Mouse (Mus musculus) limb, embryonic 14.5 days (tissue): ENCODE measurements around the gene Coro1c. TPM values are rescaled to one million over a fixed set of nuclear protein-coding genes. Genes with fewer than 3 reads are reported as not detected.

ENCODE experiments used
- ATAC-seq: fragments of 200-750 bp; cut with Nextera tagmentation; 2 replicates; pipeline ENCODE4 v1.8.0; 2017; ENCODE audit warnings: low read depth, moderate number of reproducible peaks, moderate TSS enrichment; ENCODE audit not compliant: low FRiP score
- DNase-seq: peaks from one replicate; pipeline ENCODE4 v3.0.0-alpha.2; 2015; ENCODE audit warnings: low spot score
- H3K27ac ChIP-seq: fragments of 300-500 bp; sonication (generic); replicated peaks from 2 replicates; pipeline ENCODE4 v1.5.1; 2014; ENCODE audit warnings: low read depth, mild to moderate bottlenecking, low read length, moderate library complexity, mixed read lengths
- H3K27me3 ChIP-seq: fragments of 300-500 bp; sonication (generic); 2 replicates; pipeline ENCODE4 v1.6.1; 2014; ENCODE audit warnings: low read length, mixed read lengths; ENCODE audit not compliant: control insufficient read depth, insufficient read depth
- H3K36me3 ChIP-seq: fragments of 300-500 bp; sonication (generic); 2 replicates; pipeline ENCODE4 v1.6.1; 2014; ENCODE audit warnings: mild to moderate bottlenecking, low read length, moderate library complexity, mixed read lengths; ENCODE audit not compliant: control insufficient read depth, insufficient read depth
- H3K4me1 ChIP-seq: fragments of 300-500 bp; sonication (generic); 2 replicates; pipeline ENCODE4 v1.6.1; 2014; ENCODE audit warnings: antibody characterized with exemption, low read length, mixed read lengths; ENCODE audit not compliant: control insufficient read depth, insufficient read depth
- H3K4me2 ChIP-seq: fragments of 300-500 bp; sonication (generic); replicated peaks from 2 replicates; pipeline ENCODE4 v1.6.1; 2014; ENCODE audit warnings: low read depth, mild to moderate bottlenecking, low read length, moderate library complexity; ENCODE audit not compliant: severe bottlenecking
- H3K4me3 ChIP-seq: fragments of 300-500 bp; sonication (generic); replicated peaks from 2 replicates; pipeline ENCODE4 v1.5.1; 2014; ENCODE audit warnings: low read length
- H3K9ac ChIP-seq: fragments of 300-500 bp; sonication (generic); 2 replicates; pipeline ENCODE4 v1.6.1; 2014; ENCODE audit warnings: mild to moderate bottlenecking, low read depth, low read length, moderate library complexity; ENCODE audit not compliant: severe bottlenecking
- H3K9me3 ChIP-seq: fragments of 300-500 bp; sonication (generic); 2 replicates; pipeline ENCODE4 v1.6.1; 2016; ENCODE audit warnings: low read length; ENCODE audit not compliant: control insufficient read depth
- POLR2A ChIP-seq: fragments of 200-500 bp; IDR thresholded peaks from 2 replicates; pipeline ENCODE4 v1.8.0; 2012; ENCODE audit warnings: inconsistent platforms, mild to moderate bottlenecking, moderate library complexity, borderline replicate concordance; ENCODE audit not compliant: insufficient read depth, insufficient read length; ENCODE audit errors: extremely low read depth
- WGBS: fragments of 180-500 bp; shearing (Covaris S2); extraction: QIAGEN DNeasy Blood & Tissue Kit; methylation state at CpG from one replicate; pipeline ENCODE4 v1.1.7; 2014; 5-methylcytosine and 5-hydroxymethylcytosine counted together
- polyA plus RNA-seq, 2 experiments: library from polyadenylated mRNA; depleted of rRNA in 1 of 2; stranded (reverse) in 1 of 2; unstranded in 1 of 2; fragments of >200 nt; fragmentation: Nextera tagmentation in 1 of 2; extraction: Ambion mirVana in 1 of 2; gene quantifications; 2 replicates each; pipeline versions ENCODE4 v1.2.1 to v1.2.3; 2012 to 2014

The Coro1c gene
- polyA plus RNA-seq, 2 experiments = 68.9 to 92.4 TPM

- Histone ChIP-seq H3K4me1 (no peaks in the 10 kb centered on the region; the same call in 1 of the 2 replicates), H3K9ac (no peak overlapping the region), H3K4me2 (no peak overlapping the region), H3K36me3 (peaks cover 60% of the 10 kb centered on the region), H3K4me3 (no peak overlapping the region), H3K27me3 (no peaks in the 10 kb centered on the region), H3K9me3 (no peaks in the 10 kb centered on the region), H3K27ac (no peak overlapping the region)
- no peak for DNase-seq
- no peak for ATAC-seq
- WGBS = 71% methylated on average over 8 of the region's 8 CpGs
- TF ChIP-seq POLR2A = no peak
These were observed 57.8 kb downstream of the Coro1c start for GRCm38 (mm10) chr5:113850680-113851230.

GRCm38 (mm10) chr5:113847636-113848035 lies 60.9 kb downstream of the Coro1c start:
- no peak for TF ChIP-seq POLR2A
- no peak overlapping the region for H3K27ac ChIP-seq
- no peak for DNase-seq
- whole genome bisulfite sequencing = 91% methylated on average over 9 of the region's 9 CpGs
- H3K9me3 ChIP-seq = no peaks in the 10 kb centered on the region
- H3K27me3 ChIP-seq = no peaks in the 10 kb centered on the region
- no peak for ATAC-seq
- no peak overlapping the region for H3K4me3 ChIP-seq
- peaks cover 82% of the 10 kb centered on the region for H3K36me3 ChIP-seq
- no peak overlapping the region for H3K9ac ChIP-seq
- no peaks in the 10 kb centered on the region for H3K4me1 ChIP-seq
- H3K4me2 ChIP-seq = no peak overlapping the region

DNA sequence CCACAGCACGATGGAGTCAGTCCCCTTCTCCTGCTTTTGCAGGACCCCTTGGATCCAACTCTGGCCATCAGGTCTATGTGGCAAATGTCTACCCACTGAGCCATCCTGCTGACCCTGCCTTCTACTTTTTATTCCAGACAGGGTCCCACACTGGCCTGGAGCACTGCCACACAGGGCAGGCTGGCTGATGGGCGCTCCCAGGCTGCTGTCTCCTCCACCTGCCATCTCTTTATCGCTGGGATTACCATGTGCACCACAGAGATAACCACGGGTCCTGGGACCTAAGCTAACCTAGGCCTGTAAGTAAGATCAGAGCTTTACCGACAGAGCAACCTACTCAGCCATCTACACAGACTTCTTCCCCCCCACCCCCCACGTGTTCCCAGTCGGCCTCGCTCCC lies 61.9 kb downstream of the Coro1c start:
- peaks cover 80% of the 10 kb centered on the region for H3K36me3 ChIP-seq
- no peak overlapping the region for H3K4me3 ChIP-seq
- H3K27me3 ChIP-seq = no peaks in the 10 kb centered on the region
- no peaks in the 10 kb centered on the region for H3K4me1 ChIP-seq
- DNase-seq = no peak
- no peak for TF ChIP-seq POLR2A
- H3K27ac ChIP-seq = no peak overlapping the region
- WGBS = 91% methylated on average over 8 of the region's 8 CpGs
- ATAC-seq = no peak
- H3K9me3 ChIP-seq = no peaks in the 10 kb centered on the region
- H3K9ac ChIP-seq = no peak overlapping the region
- no peak overlapping the region for H3K4me2 ChIP-seq

- H3K27ac ChIP-seq = no peak overlapping the region
- no peak overlapping the region for H3K4me2 ChIP-seq
- no peaks in the 10 kb centered on the region for H3K9me3 ChIP-seq
- peaks cover 70% of the 10 kb centered on the region for H3K36me3 ChIP-seq
- H3K4me3 ChIP-seq = no peak overlapping the region
- H3K4me1 ChIP-seq = no peaks in the 10 kb centered on the region
- TF ChIP-seq POLR2A = no peak
- no peaks in the 10 kb centered on the region for H3K27me3 ChIP-seq
- DNase-seq (no peak), ATAC-seq (no peak)
- WGBS = 90% methylated on average over 8 of the region's 8 CpGs
- H3K9ac ChIP-seq = no peak overlapping the region
These were observed 62.9 kb downstream of the Coro1c start for GRCm38 (mm10) chr5:113845627-113846026.

DNA sequence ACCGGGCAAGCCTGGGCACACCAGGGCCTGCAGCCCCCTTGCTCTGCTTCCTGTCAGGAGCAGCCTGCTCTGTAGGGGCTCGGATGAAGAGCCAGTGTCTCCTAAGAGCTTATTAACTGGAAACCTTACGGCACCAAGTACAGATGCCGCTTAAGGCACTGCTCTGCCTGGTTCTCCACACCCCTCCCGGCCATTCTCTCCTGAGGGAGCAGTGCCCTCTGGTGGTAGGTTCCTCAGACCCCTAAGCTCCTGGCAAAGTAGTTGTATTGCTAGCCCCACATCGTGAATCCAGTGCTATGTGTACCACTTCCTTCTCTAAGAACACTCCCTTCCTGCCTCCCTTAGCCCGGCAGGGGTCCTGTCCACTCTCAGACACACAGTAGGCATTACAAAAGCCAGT lies 63.8 kb downstream of the Coro1c start:
- DNase-seq (peak; percentile 58), ATAC-seq (no peak)
- Histone ChIP-seq H3K36me3 (peaks cover 61% of the 10 kb centered on the region), H3K9me3 (no peaks in the 10 kb centered on the region), H3K4me1 (no peaks in the 10 kb centered on the region), H3K27me3 (no peaks in the 10 kb centered on the region), H3K4me3 (no peak overlapping the region), H3K9ac (0 out of 2 replicates have a peak overlapping the region, but pooled peaks have one; percentile 16), H3K27ac (0 out of 2 replicates have a peak overlapping the region, but pooled peaks have one; percentile 43), H3K4me2 (no peak overlapping the region)
- 46% methylated on average over 7 of the region's 7 CpGs for WGBS
- TF ChIP-seq POLR2A = no peak
